Mouse (Mus musculus): ENCODE measurements around the gene Mdm1. TPM values are rescaled to one million over a fixed set of nuclear protein-coding genes. Genes with fewer than 3 reads are reported as not detected.
"Not testable (repeated sequence)": the region's sequence is repeated elsewhere in the genome, so short reads cannot be mapped to it uniquely, and the experiment has no call there.

The Mdm1 gene
- polyA plus RNA-seq, 1 experiment from 2014 or later, result 55.0 TPM

DNA sequence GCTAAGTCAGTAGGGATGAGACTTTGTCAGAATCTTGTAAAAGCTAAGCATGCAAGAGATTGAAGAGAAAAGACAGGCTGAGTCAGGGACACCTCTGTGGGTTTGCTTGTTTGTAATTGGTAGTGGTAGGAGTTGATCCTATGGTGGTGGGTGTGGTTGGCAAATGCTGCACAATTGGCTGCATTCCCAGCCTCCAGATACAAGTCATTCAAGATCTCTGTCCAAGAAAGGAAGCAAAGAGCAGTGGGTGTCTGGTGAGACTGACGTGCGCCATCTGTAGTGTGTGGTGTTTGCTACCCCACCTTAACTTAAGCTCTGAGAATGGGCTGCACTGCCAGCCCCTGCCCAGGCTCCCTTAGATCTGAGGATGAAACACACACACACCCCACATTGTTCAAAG is 19.5 kb downstream of the Mdm1 start:
- no peak for ATAC-seq (ENCODE audit: insufficient number of reproducible peaks, insufficient read depth, low FRiP score, low TSS enrichment, low read depth)
- no peak overlapping the region for H3K4me3 ChIP-seq (replicated peaks)
- peaks cover 85% of the 10 kb centered on the region for H3K36me3 ChIP-seq
- no peaks in the 10 kb centered on the region for H3K27me3 ChIP-seq
- H3K9me3 ChIP-seq, result no peaks in the 10 kb centered on the region
- WGBS, result 100% methylated on average over 2 of the region's 2 CpGs
- H3K4me1 ChIP-seq (replicated peaks), result no peaks in the 10 kb centered on the region
- no peak overlapping the region for H3K27ac ChIP-seq
- H3K4me2 ChIP-seq, result no peak overlapping the region
- no peak overlapping the region for H3K9ac ChIP-seq (replicated peaks)

DNA sequence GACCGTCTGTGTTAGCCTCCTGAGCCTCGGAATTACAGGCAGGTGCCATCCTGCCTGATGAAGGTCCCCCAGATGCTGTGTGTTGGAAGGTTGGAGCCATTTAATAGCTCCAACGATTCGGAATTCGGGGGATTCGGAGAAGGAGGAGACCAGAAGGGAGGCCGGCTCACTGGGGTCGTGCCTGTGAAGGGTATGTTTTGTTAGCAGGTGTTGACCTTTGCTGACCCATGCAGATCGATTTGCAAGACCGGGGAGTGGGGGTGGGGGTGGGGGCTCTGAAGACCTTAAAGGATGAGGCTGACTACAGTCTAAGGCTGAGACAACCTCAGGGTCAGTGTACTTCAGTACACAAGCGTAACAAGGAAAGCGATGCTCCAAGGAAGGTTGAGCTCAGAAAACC is 27.6 kb downstream of the Mdm1 start:
- no peak overlapping the region for H3K4me2 ChIP-seq

DNA sequence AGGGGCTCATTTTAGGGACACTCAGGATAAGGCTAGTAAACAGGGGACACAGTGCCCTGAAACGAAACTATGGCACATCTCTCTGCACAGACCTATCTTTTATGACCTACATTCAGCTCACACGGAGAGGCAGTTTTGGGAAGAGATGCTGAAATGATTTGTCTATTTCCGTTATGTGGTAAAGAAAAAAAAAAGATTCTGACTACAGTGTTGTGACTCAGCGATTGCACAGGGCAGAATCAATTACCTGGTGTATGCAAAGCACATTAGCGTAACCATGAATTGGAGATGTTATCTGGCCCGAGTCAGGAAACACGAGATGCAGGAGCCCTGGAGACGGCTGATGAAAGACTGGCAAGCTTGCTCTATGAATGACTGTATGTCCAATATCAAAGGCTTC is 30.8 kb downstream of the Mdm1 start:
- no peaks in the 10 kb centered on the region for H3K9me3 ChIP-seq
- H3K27ac ChIP-seq, result no peak overlapping the region
- no peaks in the 10 kb centered on the region for H3K27me3 ChIP-seq
- H3K4me2 ChIP-seq, result no peak overlapping the region
- WGBS, result 69% methylated on average over 8 of the region's 8 CpGs
- no peaks in the 10 kb centered on the region for H3K4me1 ChIP-seq (replicated peaks)
- ATAC-seq (ENCODE audit: insufficient number of reproducible peaks, insufficient read depth, low FRiP score, low TSS enrichment, low read depth), result no peak
- H3K4me3 ChIP-seq (replicated peaks), result no peak overlapping the region
- no peak overlapping the region for H3K9ac ChIP-seq (replicated peaks)
- H3K36me3 ChIP-seq, result peaks cover 20% of the 10 kb centered on the region

More for the DNA sequence above, 27.6 kb downstream of the Mdm1 start:
- no peaks in the 10 kb centered on the region for H3K9me3 ChIP-seq
- peaks cover 51% of the 10 kb centered on the region for H3K36me3 ChIP-seq
- H3K4me1 ChIP-seq (replicated peaks), result no peaks in the 10 kb centered on the region
- WGBS, result 76% methylated on average over 12 of the region's 12 CpGs
- no peak for ATAC-seq (ENCODE audit: insufficient number of reproducible peaks, insufficient read depth, low FRiP score, low TSS enrichment, low read depth)
- H3K9ac ChIP-seq (replicated peaks), result no peak overlapping the region
- H3K4me3 ChIP-seq (replicated peaks), result no peak overlapping the region
- no peak overlapping the region for H3K27ac ChIP-seq
- H3K27me3 ChIP-seq, result no peaks in the 10 kb centered on the region

DNA sequence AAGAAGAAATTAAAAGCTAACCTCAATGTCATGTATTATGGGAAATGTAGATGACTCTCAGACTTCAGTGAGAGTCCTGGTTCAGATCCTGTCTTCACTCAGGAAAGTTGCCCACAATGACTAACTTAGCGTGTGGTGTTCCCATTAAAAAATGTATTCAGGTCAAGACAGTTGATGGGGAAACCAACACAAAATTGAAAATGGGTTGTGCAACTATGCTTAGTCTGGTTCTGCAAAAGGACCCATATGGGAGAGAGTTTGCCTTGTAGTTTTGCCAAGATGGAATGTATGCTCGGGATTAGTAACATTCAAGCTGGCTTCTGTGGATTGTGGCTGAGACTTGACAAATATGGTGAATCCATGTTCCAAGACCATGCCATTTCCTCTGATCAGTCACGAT is 31.3 kb downstream of the Mdm1 start:
- Histone ChIP-seq H3K27ac (no peak overlapping the region), H3K27me3 (no peaks in the 10 kb centered on the region), H3K9me3 (no peaks in the 10 kb centered on the region), H3K4me2 (no peak overlapping the region), H3K36me3 (peaks cover 15% of the 10 kb centered on the region), H3K9ac (replicated peaks) (no peak overlapping the region), H3K4me1 (replicated peaks) (no peaks in the 10 kb centered on the region), H3K4me3 (replicated peaks) (no peak overlapping the region)
- 94% methylated on average over 3 of the region's 3 CpGs for WGBS
- ATAC-seq (ENCODE audit: insufficient number of reproducible peaks, insufficient read depth, low FRiP score, low TSS enrichment, low read depth), result no peak

DNA sequence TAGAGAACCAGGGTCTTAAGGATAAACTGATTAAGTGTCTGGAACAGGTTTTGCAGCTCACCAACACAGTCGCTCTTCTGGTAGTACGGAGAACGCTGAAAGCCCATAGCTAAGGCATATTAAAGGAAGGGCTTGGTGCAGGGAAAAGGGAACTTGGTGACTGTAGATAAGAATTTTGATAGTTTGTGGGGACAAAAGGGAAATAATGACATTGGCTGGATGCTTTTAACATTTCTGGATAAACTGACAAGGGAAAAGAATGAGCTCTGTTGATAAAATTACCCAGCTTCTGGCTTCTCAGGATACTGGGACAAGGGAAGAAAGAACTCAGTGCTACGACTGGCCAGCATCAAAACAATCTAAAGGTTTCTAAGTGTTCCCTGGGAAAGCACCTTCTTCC is 33.9 kb downstream of the Mdm1 start:
- WGBS, result 91% methylated on average over 4 of the region's 4 CpGs

DNA sequence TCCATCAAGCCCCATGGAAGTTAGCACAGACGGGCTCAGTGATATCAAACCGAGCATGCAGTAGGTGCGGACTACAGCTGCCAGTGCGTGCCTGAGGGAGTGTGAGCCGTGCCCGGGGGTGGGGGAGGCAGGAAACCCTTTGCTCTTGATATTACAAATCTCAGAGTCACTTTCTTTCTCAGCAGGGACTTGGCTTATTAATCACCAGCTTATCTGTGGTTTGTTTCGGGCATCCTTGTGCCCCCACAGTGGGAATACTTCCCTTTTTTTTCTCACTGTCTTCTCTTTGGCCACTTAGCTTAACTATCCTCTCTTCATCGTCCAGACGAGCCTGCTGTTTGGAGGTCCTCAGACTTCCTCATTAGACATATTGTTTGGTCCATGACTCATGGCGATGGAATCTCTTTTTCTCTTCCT is 37.1 kb downstream of the Mdm1 start:
- no peak for ATAC-seq (ENCODE audit: insufficient number of reproducible peaks, insufficient read depth, low FRiP score, low TSS enrichment, low read depth)
- no peak overlapping the region for H3K9ac ChIP-seq (replicated peaks)
- H3K9me3 ChIP-seq, result no peaks in the 10 kb centered on the region
- H3K4me1 ChIP-seq (replicated peaks), result no peaks in the 10 kb centered on the region
- no peak overlapping the region for H3K4me3 ChIP-seq (replicated peaks)
- H3K4me2 ChIP-seq, result no peak overlapping the region
- no peaks in the 10 kb centered on the region for H3K36me3 ChIP-seq
- H3K27ac ChIP-seq, result no peak overlapping the region
- WGBS, result 88% methylated on average over 10 of the region's 10 CpGs
- H3K27me3 ChIP-seq, result no peaks in the 10 kb centered on the region

More for the DNA sequence above, 33.9 kb downstream of the Mdm1 start:
- not testable (repeated sequence) for H3K4me2 ChIP-seq; H3K4me3 ChIP-seq (replicated peaks); H3K36me3 ChIP-seq; H3K4me1 ChIP-seq (replicated peaks); ATAC-seq (ENCODE audit: insufficient number of reproducible peaks, insufficient read depth, low FRiP score, low TSS enrichment, low read depth); H3K9me3 ChIP-seq; H3K27ac ChIP-seq; H3K27me3 ChIP-seq; H3K9ac ChIP-seq (replicated peaks)

DNA sequence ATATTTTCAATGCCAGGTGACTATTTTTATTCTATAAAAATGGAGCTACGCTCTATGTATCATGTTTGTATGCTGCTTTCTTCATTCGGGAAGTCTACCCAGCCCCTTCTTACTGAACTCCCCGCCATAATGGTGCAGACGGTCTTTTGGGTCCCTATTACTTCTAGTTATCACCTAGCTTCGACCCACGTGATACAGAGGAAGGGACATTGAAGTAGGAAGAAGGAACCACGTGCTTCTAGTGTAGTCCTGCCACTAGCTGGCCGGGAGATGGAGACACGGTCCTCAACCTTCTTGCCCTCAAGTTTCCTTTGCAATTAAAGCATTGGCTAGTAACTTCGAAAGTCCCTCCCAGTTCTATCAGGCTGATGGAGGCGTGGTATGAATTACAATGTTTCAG is 37.7 kb downstream of the Mdm1 start:
- H3K27me3 ChIP-seq, result no peaks in the 10 kb centered on the region

DNA sequence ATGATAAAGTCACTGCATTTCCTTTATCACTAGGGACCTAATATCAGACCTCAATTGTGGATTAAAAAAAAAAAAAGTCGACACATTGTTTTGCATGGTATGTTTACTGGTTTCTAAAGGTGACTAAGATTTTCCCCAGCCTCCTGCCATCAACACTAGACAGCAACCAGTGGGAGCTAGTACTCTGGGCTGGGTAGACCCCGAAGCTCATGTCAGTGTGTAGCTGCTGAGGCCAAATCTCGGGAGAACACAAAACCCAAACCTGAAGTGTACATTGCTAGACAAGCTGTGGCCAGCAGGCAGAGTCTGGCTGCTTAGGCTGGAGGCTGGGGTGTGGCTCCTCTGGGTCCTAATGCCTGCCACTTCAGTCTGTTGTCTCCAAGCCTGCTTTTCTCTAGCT is 53.5 kb downstream of the Mdm1 start:
- H3K4me1 ChIP-seq (replicated peaks); H3K4me3 ChIP-seq (replicated peaks); ATAC-seq (ENCODE audit: insufficient number of reproducible peaks, insufficient read depth, low FRiP score, low TSS enrichment, low read depth); H3K27ac ChIP-seq; H3K36me3 ChIP-seq; H3K4me2 ChIP-seq; H3K27me3 ChIP-seq; H3K9me3 ChIP-seq; H3K9ac ChIP-seq (replicated peaks): not testable (repeated sequence)
- WGBS, result 36% methylated on average over 3 of the region's 3 CpGs

More for the DNA sequence above, 37.7 kb downstream of the Mdm1 start:
- Histone ChIP-seq H3K27ac (no peak overlapping the region), H3K36me3 (no peaks in the 10 kb centered on the region), H3K4me2 (no peak overlapping the region), H3K4me1 (replicated peaks) (no peaks in the 10 kb centered on the region), H3K9ac (replicated peaks) (no peak overlapping the region), H3K4me3 (replicated peaks) (no peak overlapping the region), H3K9me3 (no peaks in the 10 kb centered on the region)
- ATAC-seq (ENCODE audit: insufficient number of reproducible peaks, insufficient read depth, low FRiP score, low TSS enrichment, low read depth), result no peak
- 90% methylated on average over 11 of the region's 11 CpGs for WGBS

DNA sequence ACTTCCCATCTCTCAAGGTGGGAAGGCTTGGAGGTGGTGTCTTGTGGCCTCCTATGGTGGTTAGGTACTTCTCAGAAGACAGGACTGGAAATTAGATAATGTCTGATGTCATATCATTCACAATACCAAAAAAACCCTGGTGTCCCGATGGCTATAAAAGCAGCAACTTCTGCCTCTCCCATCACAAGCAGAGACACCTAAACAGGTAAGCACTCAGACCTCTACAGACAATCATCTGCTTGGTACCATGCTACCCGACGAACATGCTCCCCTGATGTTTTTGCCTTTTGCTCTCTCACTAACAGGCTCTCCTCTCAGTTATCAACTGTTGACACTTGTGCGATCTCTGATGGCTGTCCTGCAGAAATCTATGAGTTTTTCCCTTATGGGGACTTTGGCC is 63.0 kb downstream of the Mdm1 start, which contains the start of gene Il22:
Gene Il22 (plus strand): TSS at position 301 of the 400 bp plus-strand sequence.
- Histone ChIP-seq H3K9me3 (no peaks in the 10 kb centered on the region), H3K9ac (replicated peaks) (no peak within 1 kb of the TSS), H3K27ac (no peak within 1 kb of the TSS), H3K4me2 (no peak within 1 kb of the TSS), H3K4me3 (replicated peaks) (no peak within 1 kb of the TSS), H3K4me1 (replicated peaks) (no peaks in the 10 kb centered on the region), H3K36me3 (no peaks in the 10 kb centered on the region), H3K27me3 (no peaks in the 10 kb centered on the region)
- 91% methylated on average over 4 of the region's 4 CpGs for WGBS
- no peak for ATAC-seq (ENCODE audit: insufficient number of reproducible peaks, insufficient read depth, low FRiP score, low TSS enrichment, low read depth)

DNA sequence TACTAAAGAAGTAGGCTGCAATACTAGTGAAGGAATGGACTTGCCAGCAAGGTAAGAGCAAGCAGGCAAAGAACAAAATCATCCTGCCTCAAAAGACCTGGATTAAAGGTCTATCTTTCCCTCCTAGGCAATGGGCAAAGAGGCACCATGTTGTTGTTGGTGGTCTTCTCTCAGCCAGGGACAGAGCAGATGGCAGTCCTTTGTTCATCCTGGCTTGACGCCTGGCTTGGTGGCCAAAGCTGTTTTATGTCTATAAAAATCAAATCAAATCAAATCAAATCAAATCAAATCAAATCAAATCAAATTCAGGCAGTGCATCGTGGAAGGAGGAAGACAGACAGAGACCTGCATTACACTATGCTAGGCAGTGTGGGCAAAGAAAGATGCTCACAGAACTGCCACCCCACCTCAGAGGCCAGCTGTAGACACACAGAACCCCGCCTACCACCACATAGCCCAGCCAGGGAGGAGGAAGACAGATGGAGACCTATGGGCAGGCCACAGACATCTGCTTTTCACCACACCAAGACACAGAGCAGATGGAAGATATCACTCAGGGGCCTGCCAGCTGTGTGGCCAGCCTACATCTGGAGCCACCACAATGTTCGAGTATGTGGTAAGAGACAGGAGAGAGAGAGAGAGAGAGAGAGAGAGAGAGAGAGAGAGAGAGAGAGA is 74.2 kb downstream of the Mdm1 start:
- not testable (repeated sequence) for ATAC-seq (ENCODE audit: insufficient number of reproducible peaks, insufficient read depth, low FRiP score, low TSS enrichment, low read depth)
- WGBS, result 88% methylated on average over 2 of the region's 4 CpGs

More for the DNA sequence above, 74.2 kb downstream of the Mdm1 start:
- H3K9ac ChIP-seq (replicated peaks); H3K36me3 ChIP-seq; H3K4me2 ChIP-seq; H3K9me3 ChIP-seq; H3K4me1 ChIP-seq (replicated peaks); H3K27ac ChIP-seq; H3K27me3 ChIP-seq; H3K4me3 ChIP-seq (replicated peaks): not testable (repeated sequence)
